Mouse (Mus musculus) cortical plate, adult 2 months (tissue): Measurements from ENCODE around the gene Zbtb49.

Source experiments
- CTCF ChIP-seq: fragments of 200-500 bp; IDR thresholded peaks from 2 replicates; pipeline ENCODE4 v1.5.1; 2011; ENCODE audit warnings: mild to moderate bottlenecking, control low read depth, low read length; ENCODE audit not compliant: insufficient read depth; ENCODE audit errors: extremely low read depth
- POLR2A ChIP-seq: fragments of 200-500 bp; IDR thresholded peaks from 2 replicates; pipeline ENCODE4 v1.6.1; 2011; ENCODE audit warnings: mild to moderate bottlenecking, low read length, control low read depth; ENCODE audit not compliant: insufficient read depth; ENCODE audit errors: extremely low read depth

DNA sequence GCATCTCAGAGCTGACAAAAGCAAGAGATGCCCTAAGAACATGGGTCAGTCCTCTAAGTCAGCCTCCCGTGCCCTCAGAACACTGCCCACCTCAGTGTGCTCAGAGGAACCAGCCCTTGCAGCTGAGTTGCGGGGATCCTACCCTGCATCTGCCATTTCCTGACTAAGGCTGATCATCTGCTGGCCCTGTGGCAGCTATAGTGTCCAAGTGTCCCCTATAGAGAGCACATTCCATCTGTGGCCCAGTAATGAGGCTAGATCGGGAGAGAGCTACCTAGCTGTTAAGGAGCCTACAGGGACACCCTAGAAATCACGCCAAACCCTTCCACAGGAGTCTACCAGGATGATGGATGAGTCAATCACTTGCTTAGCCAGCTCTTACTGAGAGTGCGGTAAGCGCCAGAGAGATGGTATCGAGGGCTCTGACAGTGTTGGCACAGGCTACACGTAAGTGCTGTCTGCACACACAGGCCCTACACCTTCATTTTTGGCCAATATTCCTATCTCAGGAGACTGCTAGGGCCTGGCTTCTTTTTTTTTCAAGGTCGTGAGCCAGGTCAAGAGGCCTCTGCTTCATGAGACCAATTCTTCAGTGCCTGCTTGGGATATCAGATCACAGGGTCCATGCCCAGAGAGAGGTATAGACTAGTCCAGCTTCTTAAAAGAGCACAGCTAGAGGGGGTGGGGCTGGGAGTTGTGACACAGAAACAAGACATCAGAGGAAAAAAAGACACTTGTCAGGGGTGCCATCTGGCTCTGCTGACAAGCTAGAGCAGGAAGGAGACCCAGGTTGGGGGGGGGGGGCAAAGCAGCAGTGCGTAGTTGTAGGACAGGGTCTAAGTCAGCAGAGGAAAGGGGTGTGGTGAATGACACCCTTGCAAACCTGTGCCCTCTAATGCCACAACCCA is 67.8 kb downstream of the Zbtb49 start:
- TF ChIP-seq POLR2A: no peak
- TF ChIP-seq CTCF: no peak
